Mouse (Mus musculus): Measurements from ENCODE around the gene Hdgf. TPM values are rescaled to one million over a fixed set of nuclear protein-coding genes. Genes with fewer than 3 reads are reported as not detected.
"Not testable (repeated sequence)": the region's sequence is repeated elsewhere in the genome, so short reads cannot be mapped to it uniquely, and the experiment has no call there.

Gene Hdgf
- polyA plus RNA-seq, 1 experiment = 112 TPM

DNA sequence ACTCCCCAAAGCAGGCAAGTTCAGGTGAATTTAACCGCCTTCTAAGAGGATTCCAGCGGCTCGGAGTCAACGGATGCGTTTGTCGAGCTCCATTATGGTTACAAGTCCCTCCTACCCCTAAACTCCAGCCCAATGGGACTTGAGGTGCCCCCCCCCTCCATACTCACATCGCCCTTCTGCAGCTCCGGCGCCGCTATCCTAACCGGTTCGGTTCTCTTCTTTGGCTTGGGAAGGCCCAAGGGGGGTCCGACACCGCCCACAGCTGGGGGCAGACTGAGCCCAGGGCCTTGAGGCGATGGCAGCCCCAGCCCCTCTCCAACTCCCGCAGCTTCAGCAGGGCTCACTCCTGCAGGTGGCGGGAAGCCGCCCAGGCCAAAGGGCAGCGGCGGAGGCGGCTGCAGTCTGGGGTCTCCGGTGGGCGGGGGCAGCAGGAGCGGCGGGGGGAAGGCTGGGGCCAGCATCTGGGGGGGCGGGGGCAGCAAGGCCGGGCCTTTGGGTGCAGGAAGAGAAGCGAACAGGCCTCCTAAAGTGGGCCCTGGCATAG, 21.3 kb upstream of the Hdgf start:
- no peak for TF ChIP-seq CTCF (IDR thresholded peaks at IDR 0.05; ENCODE audit: borderline replicate concordance, control insufficient read depth, extremely low read depth, insufficient read depth, low read length, poor library complexity)
- 0 out of 2 replicates have a peak, but pooled peaks have one; percentile 4 for TF ChIP-seq POLR2A (IDR thresholded peaks at IDR 0.05; ENCODE audit: control insufficient read depth, extremely low read depth, insufficient read depth, low read length, poor library complexity)

DNA sequence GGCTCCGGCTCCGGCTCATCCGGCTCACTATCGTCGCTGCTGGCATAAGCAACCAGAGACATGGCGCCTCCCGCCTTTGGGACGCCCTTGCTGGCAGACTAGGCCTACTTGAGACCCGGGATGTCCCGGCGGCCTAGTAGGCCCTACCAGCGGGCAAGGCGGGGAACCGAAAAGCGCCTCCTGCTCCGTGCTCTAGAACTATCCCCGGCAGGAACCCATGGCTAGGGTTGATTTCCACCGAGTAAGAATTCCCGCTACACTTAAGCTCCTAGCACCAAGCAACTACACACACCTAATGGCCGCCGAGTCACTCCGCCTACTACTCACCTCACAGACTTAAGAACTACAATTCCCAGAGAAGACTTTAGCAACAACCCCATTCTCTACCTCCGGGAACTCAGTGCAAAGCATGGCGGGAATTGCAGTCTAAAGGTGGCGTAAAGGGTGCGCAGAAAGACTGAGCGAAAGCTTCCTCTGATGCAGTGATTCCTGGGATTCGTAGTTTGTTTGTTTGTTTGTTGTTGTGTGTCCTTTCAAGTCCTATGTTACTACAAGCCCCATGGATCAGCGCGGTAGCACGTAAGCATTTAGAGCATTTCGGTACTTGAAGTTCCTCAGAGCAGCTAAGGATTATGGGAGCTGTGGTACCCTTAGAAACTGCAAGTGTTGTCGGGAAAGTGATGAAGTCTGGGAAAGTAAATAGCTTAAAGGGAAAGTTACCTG, 20.7 kb upstream of the Hdgf start, which contains the start of gene Prcc:
Gene Prcc, minus strand, starts transcription at position 328 of the 723 bp plus-strand sequence.
- Histone ChIP-seq H3K4me3 (ENCODE audit: control insufficient read depth, insufficient read depth, low read length) (peak within 1 kb of the TSS; percentile 93), H3K4me1 (replicated peaks; ENCODE audit: control insufficient read depth, insufficient read depth, low read length) (peaks cover 7% of the 10 kb centered on the region; the same call in 1 of the 2 replicates), H3K27me3 (ENCODE audit: control insufficient read depth, insufficient read depth, low read length) (no peaks in the 10 kb centered on the region), H3K27ac (ENCODE audit: control insufficient read depth, insufficient read depth, low read length) (peak within 1 kb of the TSS; percentile 87), H3K36me3 (ENCODE audit: control insufficient read depth, insufficient read depth, low read length) (peaks cover 4% of the 10 kb centered on the region)
- DNase-seq = peak; percentile 91
- under 1% methylated on average over 33 of the region's 33 CpGs for WGBS
- 0 out of 2 replicates have a peak, but pooled peaks have one; percentile 33 for TF ChIP-seq POLR2A (IDR thresholded peaks at IDR 0.05; ENCODE audit: control insufficient read depth, extremely low read depth, insufficient read depth, low read length, poor library complexity)
- TF ChIP-seq CTCF (IDR thresholded peaks at IDR 0.05; ENCODE audit: borderline replicate concordance, control insufficient read depth, extremely low read depth, insufficient read depth, low read length, poor library complexity) = no peak

More for the DNA sequence above, 21.3 kb upstream of the Hdgf start:
- peaks cover 7% of the 10 kb centered on the region; the same call in 1 of the 2 replicates for H3K4me1 ChIP-seq (replicated peaks; ENCODE audit: control insufficient read depth, insufficient read depth, low read length)
- H3K27ac ChIP-seq (ENCODE audit: control insufficient read depth, insufficient read depth, low read length) = peak overlapping the region; percentile 87
- H3K36me3 ChIP-seq (ENCODE audit: control insufficient read depth, insufficient read depth, low read length) = peaks cover 10% of the 10 kb centered on the region
- H3K27me3 ChIP-seq (ENCODE audit: control insufficient read depth, insufficient read depth, low read length) = no peaks in the 10 kb centered on the region
- peak overlapping the region; percentile 93 for H3K4me3 ChIP-seq (ENCODE audit: control insufficient read depth, insufficient read depth, low read length)
- peak; percentile 47 for DNase-seq
- WGBS = under 1% methylated on average over 28 of the region's 28 CpGs

DNA sequence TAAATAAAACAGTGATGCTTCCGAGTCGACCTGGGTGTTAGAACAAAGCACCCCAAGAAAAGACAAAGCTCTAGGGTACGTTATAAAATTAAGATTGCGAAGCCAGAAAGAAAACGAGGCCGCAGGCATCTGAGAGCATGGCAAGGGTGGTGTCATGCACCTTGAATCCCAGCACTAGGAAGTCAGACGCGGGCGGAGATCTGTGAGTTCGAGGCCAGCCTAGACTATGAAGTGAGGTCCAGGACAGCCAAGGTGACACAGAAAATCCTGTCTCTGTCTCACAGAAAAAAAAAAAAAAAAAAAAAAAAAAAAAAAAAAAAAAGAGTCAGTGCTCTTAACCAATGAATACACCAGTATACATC, 20.1 kb upstream of the Hdgf start:
- 6% methylated on average over 10 of the region's 10 CpGs for WGBS
- Histone ChIP-seq H3K27ac (ENCODE audit: control insufficient read depth, insufficient read depth, low read length) (peak overlapping the region; percentile 21; the same call in 1 of the 2 replicates), H3K4me1 (replicated peaks; ENCODE audit: control insufficient read depth, insufficient read depth, low read length) (peaks cover 7% of the 10 kb centered on the region; the same call in 1 of the 2 replicates), H3K36me3 (ENCODE audit: control insufficient read depth, insufficient read depth, low read length) (no peaks in the 10 kb centered on the region; the same call in 1 of the 2 replicates), H3K27me3 (ENCODE audit: control insufficient read depth, insufficient read depth, low read length) (no peaks in the 10 kb centered on the region), H3K4me3 (ENCODE audit: control insufficient read depth, insufficient read depth, low read length) (peak overlapping the region; percentile 43)
- no peak for DNase-seq
- TF ChIP-seq CTCF (IDR thresholded peaks at IDR 0.05; ENCODE audit: borderline replicate concordance, control insufficient read depth, extremely low read depth, insufficient read depth, low read length, poor library complexity) (no peak), POLR2A (IDR thresholded peaks at IDR 0.05; ENCODE audit: control insufficient read depth, extremely low read depth, insufficient read depth, low read length, poor library complexity) (no peak)

DNA sequence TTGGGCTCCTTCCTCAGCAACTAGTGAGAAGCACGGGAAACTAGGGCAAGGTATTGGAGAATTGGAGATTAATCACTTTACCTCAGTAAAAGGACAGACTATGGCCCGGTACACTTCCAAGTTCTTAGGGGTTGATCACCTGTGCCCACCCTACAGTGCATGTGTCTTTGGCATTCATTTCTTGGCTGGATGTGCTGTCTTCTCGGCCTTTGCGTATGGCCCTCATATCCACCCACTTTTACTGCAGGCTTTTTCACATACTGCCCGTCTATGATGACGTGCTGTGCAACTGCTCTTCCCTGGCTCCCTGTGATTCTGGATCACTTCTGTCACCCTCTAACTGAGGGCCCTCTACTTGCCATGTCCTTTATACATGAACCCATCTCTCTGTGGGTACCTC, 19.7 kb upstream of the Hdgf start:
- peaks cover 7% of the 10 kb centered on the region; the same call in 1 of the 2 replicates for H3K4me1 ChIP-seq (replicated peaks; ENCODE audit: control insufficient read depth, insufficient read depth, low read length)
- H3K27me3 ChIP-seq (ENCODE audit: control insufficient read depth, insufficient read depth, low read length) = no peaks in the 10 kb centered on the region
- no peak overlapping the region for H3K27ac ChIP-seq (ENCODE audit: control insufficient read depth, insufficient read depth, low read length)
- no peak overlapping the region for H3K4me3 ChIP-seq (ENCODE audit: control insufficient read depth, insufficient read depth, low read length)
- H3K36me3 ChIP-seq (ENCODE audit: control insufficient read depth, insufficient read depth, low read length) = no peaks in the 10 kb centered on the region
- WGBS = 94% methylated on average over 6 of the region's 6 CpGs
- DNase-seq = peak; percentile 5
- TF ChIP-seq CTCF (IDR thresholded peaks at IDR 0.05; ENCODE audit: borderline replicate concordance, control insufficient read depth, extremely low read depth, insufficient read depth, low read length, poor library complexity) = no peak
- no peak for TF ChIP-seq POLR2A (IDR thresholded peaks at IDR 0.05; ENCODE audit: control insufficient read depth, extremely low read depth, insufficient read depth, low read length, poor library complexity)

DNA sequence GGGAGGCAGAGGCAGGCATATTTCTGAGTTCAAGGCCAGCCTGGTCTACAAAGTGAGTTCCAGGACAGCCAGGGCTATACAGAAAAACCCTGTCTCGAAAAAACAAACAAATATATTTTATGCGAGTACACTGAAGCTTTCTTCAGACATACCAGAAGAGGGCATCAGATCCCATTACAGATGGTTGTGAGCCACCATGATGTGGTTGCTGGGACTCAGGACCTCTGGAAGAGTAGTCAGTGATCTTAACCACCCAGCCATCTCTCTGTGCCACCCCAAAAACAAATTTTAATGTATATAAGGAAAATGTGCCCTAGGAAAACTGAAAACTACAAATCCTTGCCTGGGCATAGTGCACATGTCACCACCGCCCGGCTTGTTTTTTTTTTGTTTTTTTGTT, 18.7 kb upstream of the Hdgf start:
- WGBS = 86% methylated on average over 4 of the region's 4 CpGs
- not testable (repeated sequence) for DNase-seq; H3K36me3 ChIP-seq (ENCODE audit: control insufficient read depth, insufficient read depth, low read length); H3K4me3 ChIP-seq (ENCODE audit: control insufficient read depth, insufficient read depth, low read length); H3K4me1 ChIP-seq (replicated peaks; ENCODE audit: control insufficient read depth, insufficient read depth, low read length); H3K27ac ChIP-seq (ENCODE audit: control insufficient read depth, insufficient read depth, low read length); H3K27me3 ChIP-seq (ENCODE audit: control insufficient read depth, insufficient read depth, low read length)

DNA sequence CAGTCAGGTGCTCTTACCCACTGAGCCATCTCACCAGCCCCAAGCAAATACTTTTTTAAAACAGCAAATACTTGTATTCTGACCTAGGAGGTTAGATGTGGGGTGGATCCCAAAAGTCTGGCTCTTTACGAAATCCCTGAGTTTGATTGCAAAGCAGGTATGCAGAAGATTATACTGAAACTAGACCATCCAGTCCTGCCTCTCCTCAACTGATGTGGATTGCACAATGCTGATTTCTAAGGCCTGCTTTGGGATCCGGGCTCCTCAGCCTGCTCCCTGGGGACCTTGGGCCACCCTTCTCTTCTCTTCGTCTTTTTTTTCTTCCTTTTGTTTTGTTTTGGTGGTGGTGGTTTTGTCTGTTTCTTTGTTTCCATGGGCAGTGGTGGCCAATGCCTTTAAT, 14.6 kb upstream of the Hdgf start:
- Histone ChIP-seq H3K27ac (ENCODE audit: control insufficient read depth, insufficient read depth, low read length) (no peak overlapping the region), H3K4me3 (ENCODE audit: control insufficient read depth, insufficient read depth, low read length) (no peak overlapping the region), H3K4me1 (replicated peaks; ENCODE audit: control insufficient read depth, insufficient read depth, low read length) (no peaks in the 10 kb centered on the region), H3K27me3 (ENCODE audit: control insufficient read depth, insufficient read depth, low read length) (no peaks in the 10 kb centered on the region), H3K36me3 (ENCODE audit: control insufficient read depth, insufficient read depth, low read length) (no peaks in the 10 kb centered on the region)
- TF ChIP-seq POLR2A (IDR thresholded peaks at IDR 0.05; ENCODE audit: control insufficient read depth, extremely low read depth, insufficient read depth, low read length, poor library complexity) (no peak), CTCF (IDR thresholded peaks at IDR 0.05; ENCODE audit: borderline replicate concordance, control insufficient read depth, extremely low read depth, insufficient read depth, low read length, poor library complexity) (no peak)
- 91% methylated on average over 3 of the region's 3 CpGs for WGBS
- DNase-seq = no peak

Measured in thymus, adult 2 months (tissue).